Mouse (Mus musculus): ENCODE data around the gene Cdt1. TPM values are rescaled to one million over a fixed set of nuclear protein-coding genes. Genes with fewer than 3 reads are reported as not detected.

Cdt1 gene
- polyA plus RNA-seq, 1 experiment = 79.5 TPM

- no peak overlapping the region for H3ac ChIP-seq (ENCODE audit: control insufficient read depth, insufficient read length, low read depth)
- no peaks in the 10 kb centered on the region for H3K27me3 ChIP-seq (ENCODE audit: control insufficient read depth, insufficient read depth, insufficient read length)
- no peak overlapping the region for H3K4me3 ChIP-seq (ENCODE audit: insufficient read depth, poor library complexity, severe bottlenecking)
- H3K79me3 ChIP-seq (ENCODE audit: low read depth) = peaks cover 70% of the 10 kb centered on the region
- H3K79me2 ChIP-seq (ENCODE audit: control insufficient read depth, insufficient read depth) = peaks cover 100% of the 10 kb centered on the region
- TF ChIP-seq CTCF (IDR thresholded peaks at IDR 0.05; ENCODE audit: control insufficient read depth, insufficient read depth, insufficient read length) = no peak
- TF ChIP-seq MAX (IDR thresholded peaks at IDR 0.05) = no peak
- no peak for TF ChIP-seq FOSL1 (IDR thresholded peaks at IDR 0.05; ENCODE audit: insufficient read depth, low read length, poor library complexity, severe bottlenecking)
- TF ChIP-seq CEBPB (IDR thresholded peaks at IDR 0.05; ENCODE audit: low read depth) = no peak
- no peak for TF ChIP-seq USF1 (IDR thresholded peaks at IDR 0.05; ENCODE audit: low read depth)
- no peak for TF ChIP-seq MYOG (IDR thresholded peaks at IDR 0.05; ENCODE audit: control insufficient read depth, extremely low read depth, insufficient read length)
- TF ChIP-seq MYOD1 (IDR thresholded peaks at IDR 0.05; ENCODE audit: control insufficient read depth, insufficient read length, low read depth) = no peak
- H3K36me3 ChIP-seq (ENCODE audit: control insufficient read depth, insufficient read depth) = peaks cover 3% of the 10 kb centered on the region
These were observed 42.8 kb upstream of the Cdt1 start for GRCm38 (mm10) chr8:122525004-122525403.

GRCm38 (mm10) chr8:122526084-122526483 lies 41.7 kb upstream of the Cdt1 start:
- Histone ChIP-seq H3K36me3 (ENCODE audit: control insufficient read depth, insufficient read depth) (peaks cover 3% of the 10 kb centered on the region), H3ac (ENCODE audit: control insufficient read depth, insufficient read length, low read depth) (no peak overlapping the region), H3K79me3 (ENCODE audit: low read depth) (peaks cover 73% of the 10 kb centered on the region), H3K79me2 (ENCODE audit: control insufficient read depth, insufficient read depth) (peaks cover 100% of the 10 kb centered on the region), H3K27me3 (ENCODE audit: control insufficient read depth, insufficient read depth, insufficient read length) (no peaks in the 10 kb centered on the region), H3K4me3 (ENCODE audit: insufficient read depth, poor library complexity, severe bottlenecking) (no peak overlapping the region)
- no peak for TF ChIP-seq MAX (IDR thresholded peaks at IDR 0.05)
- TF ChIP-seq FOSL1 (IDR thresholded peaks at IDR 0.05; ENCODE audit: insufficient read depth, low read length, poor library complexity, severe bottlenecking) = no peak
- TF ChIP-seq USF1 (IDR thresholded peaks at IDR 0.05; ENCODE audit: low read depth) = no peak
- no peak for TF ChIP-seq CTCF (IDR thresholded peaks at IDR 0.05; ENCODE audit: control insufficient read depth, insufficient read depth, insufficient read length)
- no peak for TF ChIP-seq MYOG (IDR thresholded peaks at IDR 0.05; ENCODE audit: control insufficient read depth, extremely low read depth, insufficient read length)
- no peak for TF ChIP-seq CEBPB (IDR thresholded peaks at IDR 0.05; ENCODE audit: low read depth)
- TF ChIP-seq MYOD1 (IDR thresholded peaks at IDR 0.05; ENCODE audit: control insufficient read depth, insufficient read length, low read depth) = no peak

- H3K79me3 ChIP-seq (ENCODE audit: low read depth) = peaks cover 77% of the 10 kb centered on the region
- peaks cover 3% of the 10 kb centered on the region for H3K36me3 ChIP-seq (ENCODE audit: control insufficient read depth, insufficient read depth)
- H3ac ChIP-seq (ENCODE audit: control insufficient read depth, insufficient read length, low read depth) = no peak overlapping the region
- no peaks in the 10 kb centered on the region for H3K27me3 ChIP-seq (ENCODE audit: control insufficient read depth, insufficient read depth, insufficient read length)
- H3K4me3 ChIP-seq (ENCODE audit: insufficient read depth, poor library complexity, severe bottlenecking) = no peak overlapping the region
- H3K79me2 ChIP-seq (ENCODE audit: control insufficient read depth, insufficient read depth) = peaks cover 100% of the 10 kb centered on the region
- TF ChIP-seq MYOG (IDR thresholded peaks at IDR 0.05; ENCODE audit: control insufficient read depth, extremely low read depth, insufficient read length) (no peak), CEBPB (IDR thresholded peaks at IDR 0.05; ENCODE audit: low read depth) (no peak), MAX (IDR thresholded peaks at IDR 0.05) (no peak), MYOD1 (IDR thresholded peaks at IDR 0.05; ENCODE audit: control insufficient read depth, insufficient read length, low read depth) (no peak), FOSL1 (IDR thresholded peaks at IDR 0.05; ENCODE audit: insufficient read depth, low read length, poor library complexity, severe bottlenecking) (no peak), USF1 (IDR thresholded peaks at IDR 0.05; ENCODE audit: low read depth) (no peak), CTCF (IDR thresholded peaks at IDR 0.05; ENCODE audit: control insufficient read depth, insufficient read depth, insufficient read length) (no peak)
These were observed 41.2 kb upstream of the Cdt1 start for GRCm38 (mm10) chr8:122526526-122527170.

- Histone ChIP-seq H3K79me2 (ENCODE audit: control insufficient read depth, insufficient read depth) (peaks cover 100% of the 10 kb centered on the region), H3K27me3 (ENCODE audit: control insufficient read depth, insufficient read depth, insufficient read length) (no peaks in the 10 kb centered on the region), H3K79me3 (ENCODE audit: low read depth) (peaks cover 78% of the 10 kb centered on the region), H3K36me3 (ENCODE audit: control insufficient read depth, insufficient read depth) (peaks cover 11% of the 10 kb centered on the region), H3ac (ENCODE audit: control insufficient read depth, insufficient read length, low read depth) (no peak overlapping the region), H3K4me3 (ENCODE audit: insufficient read depth, poor library complexity, severe bottlenecking) (no peak overlapping the region)
- TF ChIP-seq USF1 (IDR thresholded peaks at IDR 0.05; ENCODE audit: low read depth) (no peak), MYOG (IDR thresholded peaks at IDR 0.05; ENCODE audit: control insufficient read depth, extremely low read depth, insufficient read length) (no peak), FOSL1 (IDR thresholded peaks at IDR 0.05; ENCODE audit: insufficient read depth, low read length, poor library complexity, severe bottlenecking) (no peak), MYOD1 (IDR thresholded peaks at IDR 0.05; ENCODE audit: control insufficient read depth, insufficient read length, low read depth) (no peak), CEBPB (IDR thresholded peaks at IDR 0.05; ENCODE audit: low read depth) (no peak), CTCF (IDR thresholded peaks at IDR 0.05; ENCODE audit: control insufficient read depth, insufficient read depth, insufficient read length) (no peak), MAX (IDR thresholded peaks at IDR 0.05) (no peak)
These were observed 39.9 kb upstream of the Cdt1 start for GRCm38 (mm10) chr8:122527937-122528336.

- Histone ChIP-seq H3K79me2 (ENCODE audit: control insufficient read depth, insufficient read depth) (peaks cover 100% of the 10 kb centered on the region), H3K27me3 (ENCODE audit: control insufficient read depth, insufficient read depth, insufficient read length) (no peaks in the 10 kb centered on the region), H3K36me3 (ENCODE audit: control insufficient read depth, insufficient read depth) (peaks cover 11% of the 10 kb centered on the region), H3K4me3 (ENCODE audit: insufficient read depth, poor library complexity, severe bottlenecking) (no peak overlapping the region), H3K79me3 (ENCODE audit: low read depth) (peaks cover 78% of the 10 kb centered on the region), H3ac (ENCODE audit: control insufficient read depth, insufficient read length, low read depth) (no peak overlapping the region)
- TF ChIP-seq CEBPB (IDR thresholded peaks at IDR 0.05; ENCODE audit: low read depth) (no peak), USF1 (IDR thresholded peaks at IDR 0.05; ENCODE audit: low read depth) (no peak), MYOG (IDR thresholded peaks at IDR 0.05; ENCODE audit: control insufficient read depth, extremely low read depth, insufficient read length) (no peak), FOSL1 (IDR thresholded peaks at IDR 0.05; ENCODE audit: insufficient read depth, low read length, poor library complexity, severe bottlenecking) (no peak), MYOD1 (IDR thresholded peaks at IDR 0.05; ENCODE audit: control insufficient read depth, insufficient read length, low read depth) (no peak), MAX (IDR thresholded peaks at IDR 0.05) (no peak), CTCF (IDR thresholded peaks at IDR 0.05; ENCODE audit: control insufficient read depth, insufficient read depth, insufficient read length) (no peak)
These were observed 38.7 kb upstream of the Cdt1 start for GRCm38 (mm10) chr8:122529159-122529558.

Measured in C2C12 (cell line).